In the genomic region with DNA sequence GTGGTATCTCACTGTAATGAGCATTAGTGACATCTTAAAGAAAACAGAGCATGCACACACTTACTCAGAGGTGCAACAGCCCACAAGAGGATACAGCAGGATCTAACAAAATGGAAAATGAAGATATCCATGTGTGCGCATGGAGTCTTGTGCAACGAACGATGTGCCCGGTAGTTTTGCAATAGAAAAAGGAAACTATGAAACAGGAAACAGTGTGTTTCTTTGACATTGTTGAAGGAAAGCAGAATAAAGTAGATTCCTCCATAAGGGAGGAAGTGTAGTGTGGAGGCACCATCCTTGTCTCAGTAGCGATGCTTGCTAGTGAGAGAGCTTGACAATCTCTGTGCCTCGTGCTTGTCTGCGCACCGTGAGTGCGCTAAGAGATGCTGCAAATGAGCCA, we compare ENCODE assay signal across 21 mouse cellular contexts.
DNase-seq lines count a peak whose midpoint lies in the region; ATAC-seq and TF ChIP-seq lines count a peak whose summit lies in the region.
"Had no signal": no experiment of that assay in that cellular context is flagged by ENCODE, and none has a peak within 500 bp of the region (broad histone marks: within the 10 kb centered on the region; RNA-seq: fewer than 3 reads in every experiment).

No protein-coding gene starts in this region.

- TF ChIP-seq CTCF in kidney, adult 2 months (conservative IDR thresholded peaks at IDR 0.05; ENCODE audit: insufficient read depth, insufficient read length, low read depth, low read length): no peak

- peak; percentile 24 for DNase-seq in 416B (ENCODE audit: low read depth)
- DNase-seq in natural killer cell, adult 2 months (ENCODE audit: low spot score in 2 of 2): no peak
- DNase-seq in kidney, adult 2 months: no peak
- DNase-seq: adrenal gland, adult 2 months; adrenal gland, postnatal 10 days; adrenal gland, postnatal 25 days; cerebellum, adult 11 months; cerebellum, adult 2 months; cerebellum, adult 9-10 months; cerebellum, postnatal 10 days; cerebellum, postnatal 25 days; embryo, embryonic 11 days had no signal

- H3K27ac ChIP-seq in kidney, adult 2 months (ENCODE audit: insufficient read depth, low read depth, low read length): no peak overlapping the region
- H3K27ac ChIP-seq: embryonic facial prominence, embryonic 13.5 days; embryonic facial prominence, embryonic 15.5 days; forebrain, embryonic 10.5 days; forebrain, embryonic 12.5 days had no signal

- no peaks in the 10 kb centered on the region for H3K4me1 ChIP-seq in kidney, adult 2 months (ENCODE audit: control insufficient read depth, insufficient read depth, low read length)
- H3K4me1 ChIP-seq: embryonic facial prominence, embryonic 13.5 days; embryonic facial prominence, embryonic 15.5 days had no signal

- TF ChIP-seq POLR2A in kidney, adult 2 months (IDR thresholded peaks at IDR 0.05; ENCODE audit: low read depth, low read length): no peak

- WGBS in kidney, adult 2 months: 81% methylated on average over 9 of the region's 9 CpGs

- H3K4me3 ChIP-seq in kidney, adult 2 months (ENCODE audit: insufficient read depth, low read depth, low read length): no peak overlapping the region
- H3K4me3 ChIP-seq: embryonic facial prominence, embryonic 13.5 days; embryonic facial prominence, embryonic 15.5 days; erythroblast, embryonic 14.5 days; forebrain, embryonic 10.5 days; forebrain, embryonic 12.5 days had no signal

- H3K36me3 ChIP-seq in kidney, adult 2 months (ENCODE audit: control insufficient read depth, insufficient read depth, low read length): no peaks in the 10 kb centered on the region
- H3K36me3 ChIP-seq: embryonic facial prominence, embryonic 13.5 days; embryonic facial prominence, embryonic 15.5 days; forebrain, embryonic 10.5 days; forebrain, embryonic 12.5 days had no signal

- H3K27me3 ChIP-seq in kidney, adult 2 months (replicated peaks; ENCODE audit: control insufficient read depth, insufficient read depth, low read length): no peaks in the 10 kb centered on the region
- H3K27me3 ChIP-seq: embryonic facial prominence, embryonic 13.5 days; embryonic facial prominence, embryonic 15.5 days; forebrain, embryonic 12.5 days had no signal

- ATAC-seq in granulocyte monocyte progenitor cell, adult 5-6 weeks (replicated peaks; ENCODE audit: poor library complexity, severe bottlenecking): peak; percentile 99
- ATAC-seq in megakaryocyte progenitor cell, adult 5-6 weeks (replicated peaks; ENCODE audit: poor library complexity): peak; percentile 92
- ATAC-seq: forebrain, embryonic 14.5 days; forebrain, embryonic 16.5 days had no signal
